Mouse (Mus musculus) embryonic facial prominence, embryonic 14.5 days (tissue): ENCODE measurements around the gene Gzmb. TPM values are rescaled to one million over a fixed set of nuclear protein-coding genes. Genes with fewer than 3 reads are reported as not detected.

ENCODE experiments used
- ATAC-seq: fragments of 200-750 bp; cut with Nextera tagmentation; 2 replicates; pipeline ENCODE4 v1.8.0; 2017; ENCODE audit warnings: low read depth, moderate number of reproducible peaks, moderate TSS enrichment
- DNase-seq: peaks from one replicate; pipeline ENCODE4 v3.0.0-alpha.2; 2015; ENCODE audit warnings: low spot score
- H3K27ac ChIP-seq: fragments of 300-500 bp; sonication (generic); replicated peaks from 2 replicates; pipeline ENCODE4 v1.5.1; 2014; ENCODE audit warnings: low read depth, mild to moderate bottlenecking, low read length, moderate library complexity
- H3K27me3 ChIP-seq: fragments of 300-500 bp; sonication (generic); replicated peaks from 2 replicates; pipeline ENCODE4 v1.6.1; 2014; ENCODE audit warnings: low read length; ENCODE audit not compliant: control insufficient read depth, insufficient read depth
- H3K36me3 ChIP-seq: fragments of 300-500 bp; sonication (generic); 2 replicates; pipeline ENCODE4 v1.6.1; 2014; ENCODE audit warnings: low read length, mixed read lengths; ENCODE audit not compliant: control insufficient read depth, insufficient read depth
- H3K4me1 ChIP-seq: fragments of 300-500 bp; sonication (generic); 2 replicates; pipeline ENCODE4 v1.6.1; 2014; ENCODE audit warnings: antibody characterized with exemption, low read length; ENCODE audit not compliant: control insufficient read depth, insufficient read depth
- H3K4me2 ChIP-seq: fragments of 300-500 bp; sonication (generic); 2 replicates; pipeline ENCODE4 v1.6.1; 2014; ENCODE audit warnings: low read depth, mild to moderate bottlenecking, low read length, moderate library complexity, mixed read lengths
- H3K4me3 ChIP-seq: fragments of 300-500 bp; sonication (generic); 2 replicates; pipeline ENCODE4 v1.5.1; 2014; ENCODE audit warnings: low read depth, mild to moderate bottlenecking, low read length
- H3K9ac ChIP-seq: fragments of 300-500 bp; sonication (generic); 2 replicates; pipeline ENCODE4 v1.6.1; 2014; ENCODE audit warnings: low read depth, mild to moderate bottlenecking, low read length, moderate library complexity, mixed read lengths
- H3K9me3 ChIP-seq: fragments of 300-500 bp; sonication (generic); 2 replicates; pipeline ENCODE4 v1.6.1; 2016; ENCODE audit warnings: low read length; ENCODE audit not compliant: control insufficient read depth
- WGBS: fragments of 180-500 bp; shearing (Covaris S2); extraction: QIAGEN DNeasy Blood & Tissue Kit; methylation state at CpG from one replicate; pipeline ENCODE4 v1.1.7; 2014; 5-methylcytosine and 5-hydroxymethylcytosine counted together
- polyA plus RNA-seq: library from polyadenylated mRNA; unstranded; fragments of >200 nt; fragmentation: Nextera tagmentation; extraction: Ambion mirVana; gene quantifications from 2 replicates; pipeline ENCODE4 v1.2.1, GENCODE M21; 2014

The Gzmb gene
- polyA plus RNA-seq, 1 experiment from 2014 or later, result 0.39 TPM

DNA sequence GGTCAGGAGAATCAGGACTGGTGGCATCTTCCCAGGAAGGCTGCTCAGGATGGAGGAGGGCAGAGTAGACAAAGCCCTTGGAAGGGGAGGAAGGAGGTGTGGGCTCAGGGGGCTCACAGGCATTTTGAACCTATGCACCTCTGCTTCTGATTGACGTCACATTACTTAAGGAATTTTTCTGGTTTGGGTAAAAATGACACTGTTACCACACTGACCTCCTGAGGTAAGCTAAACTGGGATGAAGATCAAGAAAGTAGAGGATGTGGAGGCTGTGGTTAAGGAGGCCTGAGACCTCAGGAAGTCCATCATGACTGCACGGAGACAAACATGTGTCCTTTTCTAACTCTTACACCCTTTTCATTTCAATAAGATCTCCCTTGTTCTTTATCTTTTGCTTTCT lies 27.5 kb downstream of the Gzmb start, which contains the start of gene Gzmc:
TSS of gene Gzmc (minus strand) at position 101 of the 400 bp plus-strand sequence.
- WGBS, result 59% methylated on average over 2 of the region's 2 CpGs
- H3K27ac ChIP-seq, result no peak within 1 kb of the TSS
- H3K4me3 ChIP-seq, result no peak within 1 kb of the TSS
- H3K27me3 ChIP-seq, result no peaks in the 10 kb centered on the region
- no peaks in the 10 kb centered on the region for H3K36me3 ChIP-seq
- H3K9ac ChIP-seq, result no peak within 1 kb of the TSS
- no peaks in the 10 kb centered on the region for H3K4me1 ChIP-seq
- DNase-seq, result no peak
- ATAC-seq, result no peak
- no peaks in the 10 kb centered on the region for H3K9me3 ChIP-seq
- no peak within 1 kb of the TSS for H3K4me2 ChIP-seq

DNA sequence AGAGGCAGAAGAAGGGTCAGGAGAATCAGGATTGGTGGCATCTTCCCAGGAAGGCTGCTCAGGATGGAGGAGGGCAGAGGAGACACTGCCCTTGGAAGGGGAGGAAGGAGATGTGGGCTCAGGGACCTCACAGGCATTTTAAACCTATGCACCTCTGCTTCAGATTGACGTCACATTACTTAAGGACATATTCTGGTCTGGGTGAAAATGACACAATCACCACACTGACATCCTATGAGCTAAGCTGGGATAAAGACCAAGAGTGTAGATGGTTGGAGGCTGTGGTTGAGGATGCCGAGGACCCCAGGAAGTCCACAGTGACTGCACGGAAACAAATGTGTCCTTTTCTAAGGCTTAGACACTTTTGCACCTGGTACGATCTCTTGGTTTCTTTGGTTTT lies 50.7 kb downstream of the Gzmb start, which contains the start of gene Gzmf:
TSS of gene Gzmf (minus strand) at position 101 of the 400 bp plus-strand sequence.
- H3K4me3 ChIP-seq, result no peak within 1 kb of the TSS
- no peak within 1 kb of the TSS for H3K4me2 ChIP-seq
- H3K9me3 ChIP-seq, result no peaks in the 10 kb centered on the region
- H3K27ac ChIP-seq, result no peak within 1 kb of the TSS
- H3K9ac ChIP-seq, result no peak within 1 kb of the TSS
- ATAC-seq (no peak), DNase-seq (no peak)
- 96% methylated on average over 4 of the region's 4 CpGs for WGBS
- H3K27me3 ChIP-seq, result no peaks in the 10 kb centered on the region
- H3K4me1 ChIP-seq, result no peaks in the 10 kb centered on the region
- no peaks in the 10 kb centered on the region for H3K36me3 ChIP-seq

Other genes starting within 250 kb of the Gzmb start
- 0.34 and 0.39 TPM in 2 replicates for gene Mcpt1, start 244.3 kb downstream of the Gzmb start, polyA plus RNA-seq
- gene Mcpt9, start 231.8 kb downstream of the Gzmb start, polyA plus RNA-seq, result not detected in 2 replicates
- gene Mcpt2, start 220.2 kb downstream of the Gzmb start, polyA plus RNA-seq, result 0.92 and 1.1 TPM in 2 replicates
- gene Mcpt4, start 199.9 kb downstream of the Gzmb start, polyA plus RNA-seq, result 2.8 and 6.5 TPM in 2 replicates
- 1.6 and 1.8 TPM in 2 replicates for gene Mcpt8, start 177.0 kb downstream of the Gzmb start, polyA plus RNA-seq
- gene Ctsg, start 159.7 kb downstream of the Gzmb start, polyA plus RNA-seq, result 0.29 and 0.57 TPM in 2 replicates
- 0.24 and 0.45 TPM in 2 replicates for gene Gzme, start 141.6 kb downstream of the Gzmb start, polyA plus RNA-seq
- not detected in 2 replicates for gene Gzmd, start 129.7 kb downstream of the Gzmb start, polyA plus RNA-seq
- gene Gzmg, start 102.7 kb downstream of the Gzmb start, polyA plus RNA-seq, result not detected in 2 replicates
- not detected in 2 replicates for gene Gzmn, start 87.7 kb downstream of the Gzmb start, polyA plus RNA-seq
- gene Gzmf, start 50.8 kb downstream of the Gzmb start, polyA plus RNA-seq, result not detected in 2 replicates
- gene Gzmc, start 27.6 kb downstream of the Gzmb start, polyA plus RNA-seq, result 0.46 and 0.55 TPM in 2 replicates
- 0.26 and 0.28 TPM in 2 replicates for gene Atp12a, start 102.8 kb upstream of the Gzmb start, polyA plus RNA-seq
- gene Rnf17, start 140.3 kb upstream of the Gzmb start, polyA plus RNA-seq, result 1.5 and 3.1 TPM in 2 replicates